Mouse (Mus musculus) MEL (cell line): ENCODE data around the gene Kat7. TPM values are rescaled to one million over a fixed set of nuclear protein-coding genes. Genes with fewer than 3 reads are reported as not detected.

Experiments used
- DNase-seq: peaks from one replicate; pipeline ENCODE4 v3.0.0; 2011; ENCODE audit warnings: low read depth, low spot score
- H3K27ac ChIP-seq: 2 replicates; pipeline ENCODE4 v1.5.1; 2012; ENCODE audit warnings: low read depth, mild to moderate bottlenecking, control low read depth, low read length, moderate library complexity; ENCODE audit not compliant: control insufficient read depth
- H3K27me3 ChIP-seq, 2 experiments: fragments of 150-350 bp in 1 of 2; sonication (generic) in 1 of 2; 2 replicates each; pipeline ENCODE4 v1.6.1; 2012; ENCODE audit warnings: low read length in 2 of 2, mild to moderate bottlenecking in 2 of 2, improper control_type of control experiment in 1 of 2, moderate library complexity in 1 of 2; ENCODE audit not compliant: insufficient read depth in 2 of 2, control insufficient read depth in 1 of 2
- H3K36me3 ChIP-seq, 2 experiments: 2 replicates each; pipeline ENCODE4 v1.6.1; 2012 to 2014; ENCODE audit warnings: low read length in 2 of 2, improper control_type of control experiment in 1 of 2, inconsistent platforms in 1 of 2, mild to moderate bottlenecking in 1 of 2; ENCODE audit not compliant: insufficient read depth in 2 of 2, control insufficient read depth in 1 of 2
- H3K4me1 ChIP-seq, 2 experiments: fragments of 150-350 bp in 1 of 2; sonication (generic) in 1 of 2; 2 replicates each; pipeline ENCODE4 v1.6.1; 2012; ENCODE audit warnings: low read length in 2 of 2, improper control_type of control experiment in 1 of 2, mild to moderate bottlenecking in 1 of 2; ENCODE audit not compliant: insufficient read depth in 2 of 2, control insufficient read depth in 1 of 2
- H3K4me3 ChIP-seq, 2 experiments: fragments of 150-350 bp in 1 of 2; sonication (generic) in 1 of 2; 2 replicates each; pipeline ENCODE4 v1.5.1; 2012; ENCODE audit warnings: low read depth in 2 of 2, low read length in 2 of 2, mild to moderate bottlenecking in 2 of 2, moderate library complexity in 2 of 2, control low read depth in 1 of 2, improper control_type of control experiment in 1 of 2; ENCODE audit not compliant: control insufficient read depth in 1 of 2, insufficient read depth in 1 of 2
- H3K79me2 ChIP-seq: 2 replicates; pipeline ENCODE4 v1.6.1; 2012; ENCODE audit warnings: mild to moderate bottlenecking, low read length, moderate library complexity; ENCODE audit not compliant: control insufficient read depth, poor library complexity, insufficient read depth
- H3K9ac ChIP-seq: 2 replicates; pipeline ENCODE4 v1.6.1; 2012; ENCODE audit warnings: low read depth, mild to moderate bottlenecking, control low read depth, low read length, moderate library complexity; ENCODE audit not compliant: control insufficient read depth, poor library complexity, severe bottlenecking
- H3K9me3 ChIP-seq: fragments of 150-350 bp; sonication (generic); replicated peaks from 2 replicates; pipeline ENCODE4 v1.6.1; 2012; ENCODE audit warnings: mild to moderate bottlenecking, low read length, improper control_type of control experiment, moderate library complexity; ENCODE audit not compliant: insufficient read depth
- ELF1 ChIP-seq: IDR thresholded peaks from 2 replicates; pipeline ENCODE4 v1.6.1; 2014; ENCODE audit warnings: low read depth, mild to moderate bottlenecking, inconsistent platforms, low read length, improper control_type of control experiment, moderate library complexity
- EP300 ChIP-seq, 2 experiments: IDR thresholded peaks; 2 replicates each; pipeline ENCODE4 v1.6.1; 2011; ENCODE audit warnings: improper control_type of control experiment in 2 of 2, low read length in 2 of 2, low read depth in 1 of 2, mild to moderate bottlenecking in 1 of 2
- GATA1 ChIP-seq: IDR thresholded peaks from 2 replicates; pipeline ENCODE4 v1.6.1; 2011; ENCODE audit warnings: low read depth, low read length, improper control_type of control experiment
- JUND ChIP-seq: IDR thresholded peaks from 2 replicates; pipeline ENCODE4 v1.6.1; 2011; ENCODE audit warnings: low read depth, mild to moderate bottlenecking, improper control_type of control experiment, low read length
- MAFK ChIP-seq: IDR thresholded peaks from 2 replicates; pipeline ENCODE4 v1.6.1; 2011; ENCODE audit warnings: low read depth, mild to moderate bottlenecking, low read length, improper control_type of control experiment, borderline replicate concordance
- MAX ChIP-seq: IDR thresholded peaks from 2 replicates; pipeline ENCODE4 v1.6.1; 2011; ENCODE audit warnings: low read length, improper control_type of control experiment
- MAZ ChIP-seq: IDR thresholded peaks from 2 replicates; pipeline ENCODE4 v1.6.1; 2012; ENCODE audit warnings: low read depth, mild to moderate bottlenecking, inconsistent platforms, low read length, improper control_type of control experiment
- MEF2A ChIP-seq: IDR thresholded peaks from 2 replicates; pipeline ENCODE4 v1.6.1; 2014; ENCODE audit warnings: low read depth, mild to moderate bottlenecking, inconsistent platforms, low read length, improper control_type of control experiment; ENCODE audit not compliant: poor library complexity, insufficient replicate concordance, severe bottlenecking; ENCODE audit errors: extremely low read depth
- MXI1 ChIP-seq: IDR thresholded peaks from 2 replicates; pipeline ENCODE4 v1.6.1; 2011; ENCODE audit warnings: mild to moderate bottlenecking, low read depth, low read length, improper control_type of control experiment
- NELFE ChIP-seq: IDR thresholded peaks from 2 replicates; pipeline ENCODE4 v1.6.1; 2011; ENCODE audit warnings: low read depth, low read length, improper control_type of control experiment
- POLR2A ChIP-seq, 2 experiments: IDR thresholded peaks; 2 replicates each; pipeline ENCODE4 v1.6.1; 2011 to 2012; ENCODE audit warnings: low read length in 2 of 2, mild to moderate bottlenecking in 2 of 2, control low read depth in 1 of 2, improper control_type of control experiment in 1 of 2, low read depth in 1 of 2, moderate library complexity in 1 of 2; ENCODE audit not compliant: control insufficient read depth in 1 of 2, insufficient read depth in 1 of 2, poor library complexity in 1 of 2
- RAD21 ChIP-seq: IDR thresholded peaks from 2 replicates; pipeline ENCODE4 v1.6.1; 2011; ENCODE audit warnings: mild to moderate bottlenecking, low read depth, low read length, improper control_type of control experiment
- SIN3A ChIP-seq: IDR thresholded peaks from 2 replicates; pipeline ENCODE4 v1.6.1; 2012; ENCODE audit warnings: low read length, improper control_type of control experiment, inconsistent platforms
- SMC3 ChIP-seq: IDR thresholded peaks from 2 replicates; pipeline ENCODE4 v1.6.1; 2011; ENCODE audit warnings: low read depth, low read length, improper control_type of control experiment
- UBTF ChIP-seq: IDR thresholded peaks from 2 replicates; pipeline ENCODE4 v1.6.1; 2012; ENCODE audit warnings: low read depth, mild to moderate bottlenecking, inconsistent platforms, low read length, improper control_type of control experiment, moderate library complexity, borderline replicate concordance; ENCODE audit not compliant: insufficient read depth
- USF2 ChIP-seq, 2 experiments: IDR thresholded peaks; 2 replicates each; pipeline ENCODE4 v1.6.1; 2011 to 2012; ENCODE audit warnings: improper control_type of control experiment in 2 of 2, low read length in 2 of 2, borderline replicate concordance in 1 of 2, inconsistent platforms in 1 of 2, low read depth in 1 of 2, mild to moderate bottlenecking in 1 of 2; ENCODE audit not compliant: insufficient read depth in 1 of 2
- ZC3H11A ChIP-seq: IDR thresholded peaks from 2 replicates; pipeline ENCODE4 v1.6.1; 2012; ENCODE audit warnings: low read depth, mild to moderate bottlenecking, inconsistent platforms, low read length, improper control_type of control experiment
- polyA plus RNA-seq, 2 experiments: library from polyadenylated mRNA; stranded (reverse) in 1 of 2; unstranded in 1 of 2; fragments of >175 nt in 1 of 2; fragments of >200 nt in 1 of 2; gene quantifications; 2 replicates each; pipeline versions ENCODE4 v1.2.1 to v1.2.4; 2012; ENCODE audit warnings: low replicate concordance in 2 of 2, low read depth in 1 of 2; ENCODE audit not compliant: insufficient read length in 2 of 2, insufficient read depth in 1 of 2, missing spikeins in 1 of 2
- total RNA-seq: library from RNA; depleted of rRNA; stranded (reverse); fragments of 300-350 nt; gene quantifications from 2 replicates; pipeline ENCODE4 v1.2.3, GENCODE M21; 2012

Kat7 gene
- total and polyA plus RNA-seq, 3 experiments = 81.4 to 100 (median 95.4) TPM

GRCm38 (mm10) chr11:95318116-95318515, 8.1 kb upstream of the Kat7 start (continued):
- TF ChIP-seq ELF1 (no peak), SMC3 (no peak; the same call in 1 of the 2 replicates), JUND (0 out of 2 replicates have a peak, but pooled peaks have one; percentile 14)

GRCm38 (mm10) chr11:95315215-95315955, 5.3 kb upstream of the Kat7 start:
- Histone ChIP-seq H3K36me3 (peaks cover 0 to 58% of the 10 kb centered on the region in 2 experiments; a peak in 2 of 4 replicates), H3K79me2 (no peaks in the 10 kb centered on the region), H3K9ac (peak overlapping the region; percentile 4; the same call in 1 of the 2 replicates), H3K27ac (peak overlapping the region; percentile 5; the same call in 1 of the 2 replicates)
- TF ChIP-seq MXI1 (no peak), SIN3A (0 out of 2 replicates have a peak, but pooled peaks have one; percentile 4), ZC3H11A (no peak; the same call in 1 of the 2 replicates), MAZ (0 out of 2 replicates have a peak, but pooled peaks have one; percentile 32), ELF1 (peak; percentile 56), MAX (0 out of 2 replicates have a peak, but pooled peaks have one; percentile 21), UBTF (no peak)
- TF ChIP-seq, all 39 proteins: peak for 4
- Histone ChIP-seq H3K27me3 (no peaks in the 10 kb centered on the region), H3K9me3 (no peaks in the 10 kb centered on the region), H3K4me3 (no peak overlapping the region), H3K4me1 (peaks cover 52 to 59% of the 10 kb centered on the region in 2 experiments)
- DNase-seq = peak; percentile 80

- Histone ChIP-seq H3K4me3 (peak overlapping the region; percentile 71 to 73), H3K79me2 (peaks cover 27% of the 10 kb centered on the region), H3K4me1 (peaks cover 35 to 39% of the 10 kb centered on the region in 2 experiments), H3K9ac (peak overlapping the region; percentile 65), H3K27ac (peak overlapping the region; percentile 79; the same call in 1 of the 2 replicates), H3K9me3 (no peaks in the 10 kb centered on the region), H3K27me3 (no peaks in the 10 kb centered on the region), H3K36me3 (peaks cover 6 to 44% of the 10 kb centered on the region in 2 experiments)
- DNase-seq = no peak
- TF ChIP-seq EP300 (IDR thresholded peaks at IDR 0.05; ENCODE audit: low read depth in 1 of 2, low read length in 2 of 2) = no peak
- no peak for TF ChIP-seq MEF2A
- TF ChIP-seq MAFK = no peak
- TF ChIP-seq USF2 (IDR thresholded peaks at IDR 0.05; ENCODE audit: borderline replicate concordance in 1 of 2, insufficient read depth in 1 of 2, low read depth in 1 of 2, low read length in 2 of 2) = no peak
- TF ChIP-seq UBTF = no peak
- TF ChIP-seq GATA1 = no peak
- TF ChIP-seq RAD21 = no peak
- TF ChIP-seq JUND = no peak
- TF ChIP-seq MXI1 = no peak
- TF ChIP-seq NELFE = no peak
- no peak for TF ChIP-seq SIN3A
- TF ChIP-seq POLR2A (IDR thresholded peaks at IDR 0.05; ENCODE audit: control insufficient read depth in 1 of 2, insufficient read depth in 1 of 2, low read depth in 1 of 2, low read length in 2 of 2, poor library complexity in 1 of 2) = no peak
Observed at GRCm38 (mm10) chr11:95311425-95311807, 1.4 kb upstream of the Kat7 start.
